Mouse (Mus musculus) stomach, embryonic 15.5 days (tissue): Measurements from ENCODE around the gene Hoxd8. TPM values are rescaled to one million over a fixed set of nuclear protein-coding genes. Genes with fewer than 3 reads are reported as not detected.
A peak's percentile ranks its signal among the peaks of the same experiment; 100 is the strongest.

Experiments
- ATAC-seq: fragments of 200-750 bp; cut with Nextera tagmentation; 2 replicates; pipeline ENCODE4 v1.8.0; 2017; ENCODE audit warnings: low read depth, moderate number of reproducible peaks, moderate TSS enrichment; ENCODE audit not compliant: insufficient read depth, low FRiP score
- H3K27ac ChIP-seq: fragments of 300-500 bp; sonication (generic); 2 replicates; pipeline ENCODE4 v1.5.1; 2015; ENCODE audit warnings: mild to moderate bottlenecking, inconsistent platforms
- H3K27me3 ChIP-seq: fragments of 300-500 bp; sonication (generic); replicated peaks from 2 replicates; pipeline ENCODE4 v1.6.1; 2015; ENCODE audit warnings: inconsistent platforms
- H3K36me3 ChIP-seq: fragments of 300-500 bp; sonication (generic); 2 replicates; pipeline ENCODE4 v1.6.1; 2015; ENCODE audit warnings: inconsistent platforms
- H3K4me1 ChIP-seq: fragments of 300-500 bp; sonication (generic); 2 replicates; pipeline ENCODE4 v1.6.1; 2015; ENCODE audit warnings: inconsistent platforms
- H3K4me2 ChIP-seq: fragments of 300-500 bp; sonication (generic); 2 replicates; pipeline ENCODE4 v1.6.1; 2015; ENCODE audit warnings: mild to moderate bottlenecking, inconsistent platforms
- H3K4me3 ChIP-seq: fragments of 300-500 bp; sonication (generic); replicated peaks from 2 replicates; pipeline ENCODE4 v1.5.1; 2015; ENCODE audit warnings: inconsistent platforms
- H3K9ac ChIP-seq: fragments of 300-500 bp; sonication (generic); 2 replicates; pipeline ENCODE4 v1.6.1; 2015; ENCODE audit warnings: inconsistent platforms
- H3K9me3 ChIP-seq: fragments of 300-500 bp; sonication (generic); 2 replicates; pipeline ENCODE4 v1.6.1; 2016; ENCODE audit warnings: inconsistent platforms
- WGBS: fragments of 180-500 bp; shearing (Covaris S2); methylation state at CpG from one replicate; pipeline ENCODE4 v1.1.7; 2015; 5-methylcytosine and 5-hydroxymethylcytosine counted together
- polyA plus RNA-seq: library from polyadenylated mRNA; unstranded; fragments of >200 nt; fragmentation: Nextera tagmentation; extraction: Ambion mirVana; gene quantifications from 2 replicates; pipeline ENCODE4 v1.2.1, GENCODE M21; 2015

Hoxd8 gene
- polyA plus RNA-seq, 1 experiment from 2014 or later: 3.2 TPM

GRCm38 (mm10) chr2:74706393-74706960, 2.1 kb downstream of the Hoxd8 start:
- H3K4me2 ChIP-seq: no peak overlapping the region
- H3K9me3 ChIP-seq: no peaks in the 10 kb centered on the region
- H3K36me3 ChIP-seq: no peaks in the 10 kb centered on the region
- H3K27ac ChIP-seq: no peak overlapping the region
- ATAC-seq: no peak
- no peak overlapping the region for H3K9ac ChIP-seq
- peak overlapping the region; percentile 44; the same call in 1 of the 2 replicates for H3K4me3 ChIP-seq
- peaks cover 88% of the 10 kb centered on the region for H3K27me3 ChIP-seq
- H3K4me1 ChIP-seq: peaks cover 13% of the 10 kb centered on the region
- 3% methylated on average over 13 of the region's 13 CpGs for WGBS

- Histone ChIP-seq H3K4me3 (no peak overlapping the region), H3K4me2 (no peak overlapping the region), H3K36me3 (no peaks in the 10 kb centered on the region), H3K9ac (no peak overlapping the region), H3K27me3 (peaks cover 94% of the 10 kb centered on the region), H3K4me1 (peaks cover 20% of the 10 kb centered on the region), H3K9me3 (no peaks in the 10 kb centered on the region), H3K27ac (no peak overlapping the region)
- 23% methylated on average over 7 of the region's 7 CpGs for WGBS
- no peak for ATAC-seq
Observed at GRCm38 (mm10) chr2:74707599-74707998, 3.2 kb downstream of the Hoxd8 start.

- Histone ChIP-seq H3K27ac (no peak overlapping the region), H3K4me3 (no peak overlapping the region), H3K4me1 (peaks cover 20% of the 10 kb centered on the region), H3K9ac (no peak overlapping the region), H3K27me3 (peaks cover 94% of the 10 kb centered on the region), H3K4me2 (no peak overlapping the region), H3K9me3 (no peaks in the 10 kb centered on the region), H3K36me3 (no peaks in the 10 kb centered on the region)
- WGBS: 21% methylated on average over 4 of the region's 4 CpGs
- ATAC-seq: no peak
Observed at GRCm38 (mm10) chr2:74708676-74709075, 4.3 kb downstream of the Hoxd8 start.

- no peak overlapping the region for H3K27ac ChIP-seq
- H3K4me2 ChIP-seq: no peak overlapping the region
- H3K9me3 ChIP-seq: no peaks in the 10 kb centered on the region
- no peak for ATAC-seq
- 14% methylated on average over 5 of the region's 5 CpGs for WGBS
- H3K4me3 ChIP-seq: no peak overlapping the region
- H3K27me3 ChIP-seq: peaks cover 94% of the 10 kb centered on the region
- H3K4me1 ChIP-seq: peaks cover 17% of the 10 kb centered on the region
- no peaks in the 10 kb centered on the region for H3K36me3 ChIP-seq
- H3K9ac ChIP-seq: no peak overlapping the region
Observed at GRCm38 (mm10) chr2:74709465-74710419, 5.3 kb downstream of the Hoxd8 start.

GRCm38 (mm10) chr2:74710929-74711543, 6.6 kb downstream of the Hoxd8 start:
- Histone ChIP-seq H3K27me3 (peaks cover 94% of the 10 kb centered on the region), H3K36me3 (no peaks in the 10 kb centered on the region), H3K4me2 (peak overlapping the region; percentile 10; the same call in 1 of the 2 replicates), H3K4me1 (peaks cover 9% of the 10 kb centered on the region), H3K27ac (no peak overlapping the region), H3K9me3 (no peaks in the 10 kb centered on the region), H3K4me3 (no peak overlapping the region; the same call in 1 of the 2 replicates), H3K9ac (no peak overlapping the region)
- ATAC-seq: no peak
- WGBS: 3% methylated on average over 16 of the region's 16 CpGs

- H3K9me3 ChIP-seq: no peaks in the 10 kb centered on the region
- H3K27ac ChIP-seq: no peak within 1 kb of the TSS
- WGBS: under 1% methylated on average over 65 of the region's 65 CpGs
- peaks cover 9% of the 10 kb centered on the region for H3K4me1 ChIP-seq
- H3K9ac ChIP-seq: no peak within 1 kb of the TSS
- peak within 1 kb of the TSS; percentile 38 for H3K4me3 ChIP-seq
- ATAC-seq: no peak
- no peaks in the 10 kb centered on the region for H3K36me3 ChIP-seq
- H3K27me3 ChIP-seq: peaks cover 94% of the 10 kb centered on the region
- H3K4me2 ChIP-seq: peak within 1 kb of the TSS; percentile 46
Observed at GRCm38 (mm10) chr2:74711721-74712621, 7.6 kb downstream of the Hoxd8 start, which contains the start of the genes Hoxd3 and Hoxd4. Hoxd3 (plus strand) TSS chr2:74711927. Hoxd4 (plus strand) TSS chr2:74711929.

GRCm38 (mm10) chr2:74713239-74714150, 9.1 kb downstream of the Hoxd8 start:
- no peaks in the 10 kb centered on the region for H3K9me3 ChIP-seq
- H3K4me1 ChIP-seq: peaks cover 9% of the 10 kb centered on the region
- peaks cover 93% of the 10 kb centered on the region for H3K27me3 ChIP-seq
- no peak overlapping the region for H3K9ac ChIP-seq
- H3K4me2 ChIP-seq: no peak overlapping the region
- no peaks in the 10 kb centered on the region for H3K36me3 ChIP-seq
- H3K27ac ChIP-seq: no peak overlapping the region
- H3K4me3 ChIP-seq: no peak overlapping the region
- 16% methylated on average over 19 of the region's 19 CpGs for WGBS
- ATAC-seq: no peak

GRCm38 (mm10) chr2:74714156-74714789, 9.9 kb downstream of the Hoxd8 start:
- H3K9ac ChIP-seq: no peak overlapping the region
- no peak overlapping the region; the same call in 1 of the 2 replicates for H3K27ac ChIP-seq
- H3K27me3 ChIP-seq: peaks cover 90% of the 10 kb centered on the region
- no peak for ATAC-seq
- peaks cover 9% of the 10 kb centered on the region for H3K4me1 ChIP-seq
- WGBS: 12% methylated on average over 18 of the region's 18 CpGs
- H3K36me3 ChIP-seq: no peaks in the 10 kb centered on the region
- no peak overlapping the region for H3K4me3 ChIP-seq
- no peak overlapping the region for H3K4me2 ChIP-seq
- H3K9me3 ChIP-seq: no peaks in the 10 kb centered on the region

- ATAC-seq: no peak
- no peaks in the 10 kb centered on the region for H3K9me3 ChIP-seq
- H3K4me2 ChIP-seq: peak overlapping the region; percentile 29
- H3K27me3 ChIP-seq: peaks cover 89% of the 10 kb centered on the region
- no peak overlapping the region for H3K4me3 ChIP-seq
- WGBS: 5% methylated on average over 14 of the region's 14 CpGs
- peaks cover 9% of the 10 kb centered on the region for H3K4me1 ChIP-seq
- no peak overlapping the region for H3K9ac ChIP-seq
- H3K27ac ChIP-seq: no peak overlapping the region
- no peaks in the 10 kb centered on the region for H3K36me3 ChIP-seq
Observed at GRCm38 (mm10) chr2:74714881-74715280, 10.5 kb downstream of the Hoxd8 start.
